Mouse (Mus musculus): ENCODE measurements at regions not wholly inside any gene's neighbourhood (a gene's known extent, or its start where the extent isn't known, plus 50 kb on each side); places are given as distances from the start of the nearest gene placed in this dataset.

DNA sequence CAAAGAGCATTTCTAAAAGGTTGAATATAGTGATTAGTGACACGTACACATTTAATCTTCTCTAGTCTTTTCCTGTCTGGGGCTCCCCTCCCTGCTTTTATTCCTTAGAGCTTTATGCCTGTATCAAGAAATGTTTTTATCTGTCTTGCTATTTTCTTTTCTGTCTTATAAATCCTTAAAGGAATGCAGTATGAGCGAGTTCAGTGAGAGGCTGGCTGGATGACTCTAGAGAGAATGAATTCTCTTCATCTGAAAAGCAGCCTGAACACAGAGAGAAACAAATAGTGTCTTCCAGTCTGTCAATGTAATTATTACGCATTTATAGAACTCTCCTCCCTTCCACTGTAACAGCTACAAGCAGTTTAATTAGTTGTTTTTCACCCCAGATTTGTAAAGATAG lies 417.9 kb downstream of the Brinp1 start:
- WGBS, result 62% methylated on average over 3 of the region's 3 CpGs
- H3K4me1 ChIP-seq (ENCODE audit: insufficient read depth, low read depth, low read length), result no peaks in the 10 kb centered on the region
- H3K9ac ChIP-seq (replicated peaks; ENCODE audit: low read depth), result no peak overlapping the region
- no peaks in the 10 kb centered on the region for H3K9me3 ChIP-seq (ENCODE audit: low read length)
- no peak for ATAC-seq
- H3K27me3 ChIP-seq (replicated peaks; ENCODE audit: insufficient read depth, low read length), result no peaks in the 10 kb centered on the region
- H3K27ac ChIP-seq (ENCODE audit: low read length), result no peak overlapping the region
- DNase-seq (ENCODE audit: low spot score), result no peak
- H3K4me2 ChIP-seq (replicated peaks; ENCODE audit: low read depth, low read length), result no peak overlapping the region
- no peaks in the 10 kb centered on the region for H3K36me3 ChIP-seq (ENCODE audit: insufficient read depth, low read length)
- TF ChIP-seq CTCF (IDR thresholded peaks at IDR 0.05), result no peak
- no peak for TF ChIP-seq EP300 (IDR thresholded peaks at IDR 0.05)
- no peak overlapping the region for H3K4me3 ChIP-seq (ENCODE audit: low read depth, low read length)

GRCm38 (mm10) chr4:68535815-68536214 lies 418.4 kb downstream of the Brinp1 start:
- Histone ChIP-seq H3K9ac (replicated peaks; ENCODE audit: low read depth) (no peak overlapping the region), H3K27me3 (replicated peaks; ENCODE audit: insufficient read depth, low read length) (no peaks in the 10 kb centered on the region), H3K4me2 (replicated peaks; ENCODE audit: low read depth, low read length) (no peak overlapping the region), H3K27ac (ENCODE audit: low read length) (no peak overlapping the region), H3K4me3 (ENCODE audit: low read depth, low read length) (no peak overlapping the region), H3K4me1 (ENCODE audit: insufficient read depth, low read depth, low read length) (no peaks in the 10 kb centered on the region), H3K9me3 (ENCODE audit: low read length) (no peaks in the 10 kb centered on the region), H3K36me3 (ENCODE audit: insufficient read depth, low read length) (no peaks in the 10 kb centered on the region)
- ATAC-seq (no peak), DNase-seq (ENCODE audit: low spot score) (peak; percentile 5)
- no peak for TF ChIP-seq EP300 (IDR thresholded peaks at IDR 0.05)
- no peak for TF ChIP-seq CTCF (IDR thresholded peaks at IDR 0.05)
- WGBS, result 64% methylated on average over 1 of the region's 1 CpGs

DNA sequence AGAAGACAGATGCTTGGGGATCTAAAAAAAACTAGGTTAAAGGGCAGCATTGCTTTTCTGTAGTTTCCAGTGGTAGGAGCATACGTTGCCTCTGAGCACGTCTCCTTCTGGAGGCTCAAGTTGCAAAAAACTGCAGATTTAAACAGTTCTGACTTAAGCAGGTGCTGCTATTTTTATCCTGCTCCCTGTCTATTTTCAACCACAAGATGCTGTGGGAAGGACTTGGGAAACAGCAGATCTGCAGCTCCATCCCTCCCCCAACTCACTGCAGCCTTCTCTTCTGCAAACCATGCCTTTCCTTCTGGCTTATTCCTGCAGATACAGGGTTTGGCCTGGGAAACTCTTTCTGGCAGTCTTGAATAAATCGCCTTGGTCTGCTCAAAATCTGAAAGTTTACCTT lies 422.1 kb downstream of the Brinp1 start:
- Histone ChIP-seq H3K9ac (replicated peaks; ENCODE audit: low read depth) (no peak overlapping the region), H3K27me3 (replicated peaks; ENCODE audit: insufficient read depth, low read length) (no peaks in the 10 kb centered on the region), H3K9me3 (ENCODE audit: low read length) (no peaks in the 10 kb centered on the region), H3K36me3 (ENCODE audit: insufficient read depth, low read length) (no peaks in the 10 kb centered on the region), H3K4me1 (ENCODE audit: insufficient read depth, low read depth, low read length) (no peaks in the 10 kb centered on the region), H3K4me3 (ENCODE audit: low read depth, low read length) (no peak overlapping the region), H3K4me2 (replicated peaks; ENCODE audit: low read depth, low read length) (no peak overlapping the region), H3K27ac (ENCODE audit: low read length) (no peak overlapping the region)
- DNase-seq (ENCODE audit: low spot score) (no peak), ATAC-seq (no peak)
- 73% methylated on average over 3 of the region's 3 CpGs for WGBS
- no peak for TF ChIP-seq CTCF (IDR thresholded peaks at IDR 0.05)
- TF ChIP-seq EP300 (IDR thresholded peaks at IDR 0.05), result no peak

GRCm38 (mm10) chr4:68487993-68488392 lies 466.2 kb downstream of the Brinp1 start:
- H3K9ac ChIP-seq (replicated peaks; ENCODE audit: low read depth), result no peak overlapping the region
- no peaks in the 10 kb centered on the region for H3K4me1 ChIP-seq (ENCODE audit: insufficient read depth, low read depth, low read length)
- DNase-seq (ENCODE audit: low spot score), result no peak
- H3K4me3 ChIP-seq (ENCODE audit: low read depth, low read length), result no peak overlapping the region
- no peak for TF ChIP-seq EP300 (IDR thresholded peaks at IDR 0.05)
- TF ChIP-seq CTCF (IDR thresholded peaks at IDR 0.05), result no peak
- no peaks in the 10 kb centered on the region for H3K9me3 ChIP-seq (ENCODE audit: low read length)
- WGBS, result 87% methylated on average over 4 of the region's 4 CpGs
- H3K27ac ChIP-seq (ENCODE audit: low read length), result no peak overlapping the region
- ATAC-seq, result no peak
- no peak overlapping the region for H3K4me2 ChIP-seq (replicated peaks; ENCODE audit: low read depth, low read length)
- H3K36me3 ChIP-seq (ENCODE audit: insufficient read depth, low read length), result no peaks in the 10 kb centered on the region
- H3K27me3 ChIP-seq (replicated peaks; ENCODE audit: insufficient read depth, low read length), result no peaks in the 10 kb centered on the region

DNA sequence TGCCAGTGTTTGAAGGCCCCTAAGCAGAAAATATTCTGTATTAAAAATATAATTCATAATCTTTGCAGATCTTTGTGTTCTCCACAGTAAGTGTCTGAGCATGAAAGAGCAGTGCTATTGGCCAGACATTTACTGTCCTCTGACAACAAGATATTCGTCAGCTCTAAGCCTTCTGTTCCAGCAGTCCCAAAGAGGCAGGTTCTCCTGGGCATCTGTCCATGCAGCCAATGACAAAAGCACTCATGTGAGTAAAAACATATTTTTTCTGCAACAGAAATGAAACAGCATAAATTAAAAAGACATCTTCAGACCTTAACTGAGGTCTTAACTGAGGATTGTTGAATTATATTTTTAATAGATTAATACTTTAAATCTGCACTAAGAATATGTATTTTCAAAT lies 467.3 kb downstream of the Brinp1 start:
- Histone ChIP-seq H3K4me3 (ENCODE audit: low read depth, low read length) (no peak overlapping the region), H3K27ac (ENCODE audit: low read length) (no peak overlapping the region), H3K4me1 (ENCODE audit: insufficient read depth, low read depth, low read length) (no peaks in the 10 kb centered on the region), H3K27me3 (replicated peaks; ENCODE audit: insufficient read depth, low read length) (no peaks in the 10 kb centered on the region), H3K36me3 (ENCODE audit: insufficient read depth, low read length) (no peaks in the 10 kb centered on the region), H3K4me2 (replicated peaks; ENCODE audit: low read depth, low read length) (no peak overlapping the region), H3K9me3 (ENCODE audit: low read length) (no peaks in the 10 kb centered on the region), H3K9ac (replicated peaks; ENCODE audit: low read depth) (no peak overlapping the region)
- TF ChIP-seq CTCF (IDR thresholded peaks at IDR 0.05), result no peak
- no peak for TF ChIP-seq EP300 (IDR thresholded peaks at IDR 0.05)
- WGBS, result 50% methylated on average over 1 of the region's 1 CpGs
- no peak for ATAC-seq
- DNase-seq (ENCODE audit: low spot score), result no peak

- Histone ChIP-seq H3K9ac (replicated peaks; ENCODE audit: low read depth) (no peak overlapping the region), H3K4me2 (replicated peaks; ENCODE audit: low read depth, low read length) (no peak overlapping the region), H3K4me3 (ENCODE audit: low read depth, low read length) (no peak overlapping the region), H3K4me1 (ENCODE audit: insufficient read depth, low read depth, low read length) (no peaks in the 10 kb centered on the region), H3K9me3 (ENCODE audit: low read length) (no peaks in the 10 kb centered on the region), H3K36me3 (ENCODE audit: insufficient read depth, low read length) (no peaks in the 10 kb centered on the region), H3K27me3 (replicated peaks; ENCODE audit: insufficient read depth, low read length) (no peaks in the 10 kb centered on the region), H3K27ac (ENCODE audit: low read length) (no peak overlapping the region)
- no peak for TF ChIP-seq CTCF (IDR thresholded peaks at IDR 0.05)
- no peak for TF ChIP-seq EP300 (IDR thresholded peaks at IDR 0.05)
- ATAC-seq, result no peak
- DNase-seq (ENCODE audit: low spot score), result no peak
Measured at GRCm38 (mm10) chr4:68461783-68462182, 492.4 kb downstream of the Brinp1 start.

DNA sequence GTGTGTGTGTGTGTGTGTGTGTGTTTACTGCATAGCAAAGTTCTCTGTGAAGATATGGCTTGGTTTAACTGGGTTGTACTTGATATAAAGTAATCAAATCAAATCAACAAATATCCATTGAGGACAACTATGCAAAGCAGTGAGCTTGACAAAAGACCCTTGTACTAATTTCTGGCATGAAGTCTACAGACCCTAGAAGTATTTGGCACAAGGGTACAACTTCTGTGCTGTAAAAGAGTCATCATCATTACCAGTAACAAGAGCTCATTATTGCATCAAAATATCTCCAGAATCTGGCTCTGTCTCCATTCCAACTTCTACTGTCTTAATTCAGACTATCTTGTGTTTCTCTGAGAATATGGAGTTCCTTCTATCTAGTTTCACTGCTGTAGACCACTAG lies 538.2 kb downstream of the Brinp1 start:
- ATAC-seq (no peak), DNase-seq (ENCODE audit: low spot score) (no peak)
- H3K27ac ChIP-seq (ENCODE audit: low read length), result no peak overlapping the region
- no peak overlapping the region for H3K9ac ChIP-seq (replicated peaks; ENCODE audit: low read depth)
- H3K4me2 ChIP-seq (replicated peaks; ENCODE audit: low read depth, low read length), result no peak overlapping the region
- no peaks in the 10 kb centered on the region for H3K36me3 ChIP-seq (ENCODE audit: insufficient read depth, low read length)
- no peak for TF ChIP-seq EP300 (IDR thresholded peaks at IDR 0.05)
- no peak for TF ChIP-seq CTCF (IDR thresholded peaks at IDR 0.05)
- no peak overlapping the region for H3K4me3 ChIP-seq (ENCODE audit: low read depth, low read length)
- H3K27me3 ChIP-seq (replicated peaks; ENCODE audit: insufficient read depth, low read length), result no peaks in the 10 kb centered on the region
- H3K9me3 ChIP-seq (ENCODE audit: low read length), result no peaks in the 10 kb centered on the region
- H3K4me1 ChIP-seq (ENCODE audit: insufficient read depth, low read depth, low read length), result no peaks in the 10 kb centered on the region

Measured in lung, postnatal 0 days (tissue).